Mouse (Mus musculus) hindbrain, embryonic 16.5 days (tissue): ENCODE data around the gene Psmb2. TPM values are rescaled to one million over a fixed set of nuclear protein-coding genes. Genes with fewer than 3 reads are reported as not detected.

Experiments used
- ATAC-seq: fragments of 200-750 bp; cut with Nextera tagmentation; 2 replicates; pipeline ENCODE4 v1.8.0; 2017; ENCODE audit warnings: moderate TSS enrichment, moderate library complexity
- H3K27ac ChIP-seq: fragments of 300-500 bp; sonication (generic); 2 replicates; pipeline ENCODE4 v1.5.1; 2014; ENCODE audit warnings: low read depth, mild to moderate bottlenecking, control low read depth, low read length, moderate library complexity
- H3K27me3 ChIP-seq: fragments of 300-500 bp; sonication (generic); replicated peaks from 2 replicates; pipeline ENCODE4 v1.6.1; 2014; ENCODE audit warnings: low read length; ENCODE audit not compliant: control insufficient read depth, insufficient read depth
- H3K36me3 ChIP-seq: fragments of 300-500 bp; sonication (generic); 2 replicates; pipeline ENCODE4 v1.6.1; 2014; ENCODE audit warnings: mild to moderate bottlenecking, low read length, moderate library complexity, mixed read lengths; ENCODE audit not compliant: control insufficient read depth, insufficient read depth
- H3K4me1 ChIP-seq: fragments of 300-500 bp; sonication (generic); 2 replicates; pipeline ENCODE4 v1.6.1; 2014; ENCODE audit warnings: low read depth, low read length; ENCODE audit not compliant: control insufficient read depth, insufficient read depth
- H3K4me2 ChIP-seq: fragments of 300-500 bp; sonication (generic); 2 replicates; pipeline ENCODE4 v1.6.1; 2014; ENCODE audit warnings: mild to moderate bottlenecking, low read length, control low read depth, moderate library complexity
- H3K4me3 ChIP-seq: fragments of 300-500 bp; sonication (generic); 2 replicates; pipeline ENCODE4 v1.5.1; 2014; ENCODE audit warnings: mild to moderate bottlenecking, low read length, control low read depth, moderate library complexity
- H3K9ac ChIP-seq: fragments of 300-500 bp; sonication (generic); 2 replicates; pipeline ENCODE4 v1.6.1; 2014; ENCODE audit warnings: low read depth, mild to moderate bottlenecking, control low read depth, low read length, moderate library complexity
- H3K9me3 ChIP-seq: fragments of 300-500 bp; sonication (generic); 2 replicates; pipeline ENCODE4 v1.6.1; 2014; ENCODE audit warnings: mild to moderate bottlenecking, low read length, moderate library complexity; ENCODE audit not compliant: control insufficient read depth
- WGBS: fragments of 180-500 bp; shearing (Covaris S2); extraction: QIAGEN DNeasy Blood & Tissue Kit; methylation state at CpG from one replicate; pipeline ENCODE4 v1.1.7; 2014; 5-methylcytosine and 5-hydroxymethylcytosine counted together
- polyA plus RNA-seq: library from polyadenylated mRNA; unstranded; fragments of >200 nt; fragmentation: Nextera tagmentation; extraction: Ambion mirVana; gene quantifications from 2 replicates; pipeline ENCODE4 v1.2.1, GENCODE M21; 2015

Gene Psmb2
- 399 and 420 TPM in 2 replicates for polyA plus RNA-seq

GRCm38 (mm10) chr4:126677054-126678003 is at the start of gene Psmb2:
Psmb2 (plus strand) TSS chr4:126677630.
- Histone ChIP-seq H3K27me3 (peaks cover 2% of the 10 kb centered on the region; the same call in 1 of the 2 replicates), H3K27ac (peak within 1 kb of the TSS; percentile 83), H3K4me2 (peak within 1 kb of the TSS; percentile 93), H3K9me3 (no peaks in the 10 kb centered on the region), H3K9ac (peak within 1 kb of the TSS; percentile 97), H3K36me3 (no peaks in the 10 kb centered on the region), H3K4me3 (peak within 1 kb of the TSS; percentile 100), H3K4me1 (peaks cover 16% of the 10 kb centered on the region)
- peak; percentile 99 for ATAC-seq
- 3% methylated on average over 48 of the region's 48 CpGs for WGBS

- Histone ChIP-seq H3K4me3 (no peak overlapping the region), H3K36me3 (no peaks in the 10 kb centered on the region), H3K9ac (no peak overlapping the region), H3K27ac (no peak overlapping the region), H3K4me2 (no peak overlapping the region), H3K9me3 (no peaks in the 10 kb centered on the region), H3K4me1 (peaks cover 12% of the 10 kb centered on the region), H3K27me3 (no peaks in the 10 kb centered on the region)
- 48% methylated on average over 2 of the region's 2 CpGs for WGBS
- no peak for ATAC-seq
Observed at GRCm38 (mm10) chr4:126631922-126632321, 45.5 kb upstream of the Psmb2 start.

GRCm38 (mm10) chr4:126632668-126633067 is 44.8 kb upstream of the Psmb2 start:
- Histone ChIP-seq H3K36me3 (no peaks in the 10 kb centered on the region), H3K4me2 (no peak overlapping the region), H3K27ac (no peak overlapping the region), H3K27me3 (no peaks in the 10 kb centered on the region), H3K9ac (no peak overlapping the region), H3K9me3 (no peaks in the 10 kb centered on the region), H3K4me3 (no peak overlapping the region), H3K4me1 (peaks cover 4% of the 10 kb centered on the region; the same call in 1 of the 2 replicates)
- 67% methylated on average over 3 of the region's 3 CpGs for WGBS
- ATAC-seq = no peak

- ATAC-seq = peak; percentile 45; the same call in 1 of the 2 replicates
- H3K36me3 ChIP-seq = no peaks in the 10 kb centered on the region
- no peaks in the 10 kb centered on the region for H3K27me3 ChIP-seq
- no peak overlapping the region for H3K27ac ChIP-seq
- peak overlapping the region; percentile 33; the same call in 1 of the 2 replicates for H3K9ac ChIP-seq
- 30% methylated on average over 11 of the region's 11 CpGs for WGBS
- peak overlapping the region; percentile 15 for H3K4me2 ChIP-seq
- H3K4me3 ChIP-seq = no peak overlapping the region
- peaks cover 3% of the 10 kb centered on the region; the same call in 1 of the 2 replicates for H3K4me1 ChIP-seq
- H3K9me3 ChIP-seq = no peaks in the 10 kb centered on the region
Observed at GRCm38 (mm10) chr4:126636330-126636729, 41.1 kb upstream of the Psmb2 start.

- peaks cover 3% of the 10 kb centered on the region; the same call in 1 of the 2 replicates for H3K4me1 ChIP-seq
- ATAC-seq = no peak
- no peak overlapping the region for H3K9ac ChIP-seq
- H3K36me3 ChIP-seq = no peaks in the 10 kb centered on the region
- no peaks in the 10 kb centered on the region for H3K9me3 ChIP-seq
- H3K27me3 ChIP-seq = no peaks in the 10 kb centered on the region
- H3K27ac ChIP-seq = no peak overlapping the region
- WGBS = 65% methylated on average over 4 of the region's 4 CpGs
- H3K4me3 ChIP-seq = no peak overlapping the region
- H3K4me2 ChIP-seq = no peak overlapping the region
Observed at GRCm38 (mm10) chr4:126637446-126637845, 40.0 kb upstream of the Psmb2 start.

- no peak overlapping the region for H3K4me3 ChIP-seq
- WGBS = 32% methylated on average over 7 of the region's 7 CpGs
- no peaks in the 10 kb centered on the region for H3K9me3 ChIP-seq
- 0 out of 2 replicates have a peak, but pooled peaks have one; percentile 14 for ATAC-seq
- no peaks in the 10 kb centered on the region for H3K36me3 ChIP-seq
- no peak overlapping the region for H3K9ac ChIP-seq
- peaks cover 3% of the 10 kb centered on the region; the same call in 1 of the 2 replicates for H3K4me1 ChIP-seq
- H3K27ac ChIP-seq = no peak overlapping the region
- H3K4me2 ChIP-seq = no peak overlapping the region
- no peaks in the 10 kb centered on the region for H3K27me3 ChIP-seq
Observed at GRCm38 (mm10) chr4:126639339-126639738, 38.1 kb upstream of the Psmb2 start.

GRCm38 (mm10) chr4:126641901-126642300 is 35.5 kb upstream of the Psmb2 start:
- Histone ChIP-seq H3K9me3 (no peaks in the 10 kb centered on the region), H3K27ac (no peak overlapping the region), H3K4me1 (peaks cover 3% of the 10 kb centered on the region), H3K9ac (no peak overlapping the region), H3K4me3 (no peak overlapping the region), H3K36me3 (no peaks in the 10 kb centered on the region), H3K27me3 (no peaks in the 10 kb centered on the region), H3K4me2 (no peak overlapping the region)
- 65% methylated on average over 9 of the region's 9 CpGs for WGBS
- no peak for ATAC-seq

- Histone ChIP-seq H3K4me3 (no peak overlapping the region), H3K4me1 (peaks cover 7% of the 10 kb centered on the region), H3K9me3 (no peaks in the 10 kb centered on the region), H3K27me3 (no peaks in the 10 kb centered on the region), H3K36me3 (no peaks in the 10 kb centered on the region), H3K4me2 (no peak overlapping the region), H3K9ac (no peak overlapping the region), H3K27ac (no peak overlapping the region)
- no peak for ATAC-seq
- 79% methylated on average over 4 of the region's 4 CpGs for WGBS
Observed at GRCm38 (mm10) chr4:126643815-126644214, 33.6 kb upstream of the Psmb2 start.

- Histone ChIP-seq H3K27me3 (no peaks in the 10 kb centered on the region), H3K36me3 (no peaks in the 10 kb centered on the region), H3K9ac (no peak overlapping the region), H3K27ac (no peak overlapping the region), H3K4me1 (peaks cover 7% of the 10 kb centered on the region), H3K9me3 (no peaks in the 10 kb centered on the region), H3K4me2 (no peak overlapping the region), H3K4me3 (no peak overlapping the region)
- no peak; the same call in 1 of the 2 replicates for ATAC-seq
- WGBS = 60% methylated on average over 10 of the region's 10 CpGs
Observed at GRCm38 (mm10) chr4:126644333-126644963, 33.0 kb upstream of the Psmb2 start.
